Mouse (Mus musculus) embryonic fibroblast, embryonic 13.5 days (primary cell): ENCODE measurements at regions not wholly inside any gene's neighbourhood (a gene's known extent, or its start where the extent isn't known, plus 50 kb on each side); places are given as distances from the start of the nearest gene placed in this dataset.

Source experiments
- CTCF ChIP-seq: IDR thresholded peaks from 2 replicates; pipeline ENCODE4 v1.5.1; 2011; ENCODE audit warnings: mild to moderate bottlenecking, control low read depth, low read length, moderate library complexity, borderline replicate concordance; ENCODE audit not compliant: insufficient read depth
- POLR2A ChIP-seq: IDR thresholded peaks from 2 replicates; pipeline ENCODE4 v1.6.1; 2011; ENCODE audit warnings: low read depth, mild to moderate bottlenecking, control low read depth, low read length, moderate library complexity

- TF ChIP-seq CTCF, result no peak
- TF ChIP-seq POLR2A, result no peak
These were observed 90.5 kb upstream of the Zdhhc25 start for GRCm38 (mm10) chr15:88509626-88510025.
